Mouse (Mus musculus) heart, postnatal 14 days (tissue): ENCODE data around the gene Gm20388. TPM values are rescaled to one million over a fixed set of nuclear protein-coding genes. Genes with fewer than 3 reads are reported as not detected.
"Not testable (repeated sequence)": the region's sequence is repeated elsewhere in the genome, so short reads cannot be mapped to it uniquely, and the experiment has no call there.

ENCODE experiments used
- DNase-seq, 2 experiments: peaks; one replicate each; pipeline ENCODE4 v3.0.0; 2021 to 2022
- intact Hi-C: fragments of 180-260 bp; cut with DNase I; formaldehyde crosslinking; loops from one replicate; pipeline ENCODE4 v1.15.1; 2025
- total RNA-seq, 2 experiments: library from RNA; stranded (reverse); gene quantifications; 2 replicates each; pipeline ENCODE4 v1.2.3; 2021

The Gm20388 gene
- total RNA-seq, 2 experiments from 2014 or later: 0.24 TPM; not detected in 1

- intact Hi-C loops: no loop called here
- DNase-seq: peak; percentile 77 to 88
Observed at GRCm38 (mm10) chr8:123235520-123236497, 3325.2 kb downstream of the Gm20388 start, which contains the start of gene Spata2l. Gene Spata2l (minus strand): TSS chr8:123236233.

GRCm38 (mm10) chr8:123239398-123239797 lies 3328.8 kb downstream of the Gm20388 start:
- intact Hi-C loops: no loop called here
- no peak for DNase-seq

- intact Hi-C loops: no loop called here
- no peak for DNase-seq
Observed at GRCm38 (mm10) chr8:123242107-123242923, 3331.7 kb downstream of the Gm20388 start.

- intact Hi-C loops: no loop called here
- DNase-seq: no peak
Observed at GRCm38 (mm10) chr8:123243053-123243452, 3332.4 kb downstream of the Gm20388 start.

GRCm38 (mm10) chr8:123244382-123244781 lies 3333.7 kb downstream of the Gm20388 start:
- no peak for DNase-seq

GRCm38 (mm10) chr8:123245543-123245942 lies 3334.9 kb downstream of the Gm20388 start:
- intact Hi-C loops: no loop called here
- DNase-seq: no peak

More at GRCm38 (mm10) chr8:123244382-123244781, 3333.7 kb downstream of the Gm20388 start:
- intact Hi-C loops: no loop called here

GRCm38 (mm10) chr8:123247748-123248147 lies 3337.1 kb downstream of the Gm20388 start:
- no peak for DNase-seq
- intact Hi-C loops: no loop called here

GRCm38 (mm10) chr8:123248596-123248995 lies 3338.0 kb downstream of the Gm20388 start:
- no peak for DNase-seq
- intact Hi-C loops: no loop called here

- intact Hi-C loops: no loop called here
- DNase-seq: no peak
Observed at GRCm38 (mm10) chr8:123250940-123251339, 3340.3 kb downstream of the Gm20388 start.

GRCm38 (mm10) chr8:123252925-123253324 lies 3342.3 kb downstream of the Gm20388 start:
- intact Hi-C loops: no loop called here
- DNase-seq: no peak

- intact Hi-C loops: loop anchor here (1.0 kb wide), 1 partner anchor 29 kb away; the partner anchor contains the start of gene Cdk10
Observed at GRCm38 (mm10) chr8:123253451-123254098, 3342.9 kb downstream of the Gm20388 start.

GRCm38 (mm10) chr8:123254099-123254885 lies 3343.7 kb downstream of the Gm20388 start, which contains the start of the genes Zfp276 and Vps9d1:
Gene Zfp276 (plus strand): TSS chr8:123254195.
Gene Vps9d1 (minus strand): TSS chr8:123254348.
- intact Hi-C loops: loop anchor here (1.0 kb wide), 1 partner anchor 30 kb away; the partner anchor contains the start of gene Cdk10
- peak; percentile 90 to 92 for DNase-seq

More at GRCm38 (mm10) chr8:123253451-123254098, 3342.9 kb downstream of the Gm20388 start:
- no peak for DNase-seq

GRCm38 (mm10) chr8:123255170-123255569 lies 3344.5 kb downstream of the Gm20388 start:
- intact Hi-C loops: no loop called here
- DNase-seq: no peak

GRCm38 (mm10) chr8:123257114-123257513 lies 3346.5 kb downstream of the Gm20388 start:
- intact Hi-C loops: no loop called here
- DNase-seq: no peak

- intact Hi-C loops, DNase-seq: not testable (repeated sequence)
Observed at GRCm38 (mm10) chr8:123257593-123257992, 3347.0 kb downstream of the Gm20388 start.

- intact Hi-C loops: no loop called here
- DNase-seq: no peak
Observed at GRCm38 (mm10) chr8:123267926-123268656, 3357.4 kb downstream of the Gm20388 start.

GRCm38 (mm10) chr8:123271147-123271546 lies 3360.5 kb downstream of the Gm20388 start:
- DNase-seq: no peak
- intact Hi-C loops: no loop called here

GRCm38 (mm10) chr8:123271901-123272300 lies 3361.3 kb downstream of the Gm20388 start:
- no peak for DNase-seq
- intact Hi-C loops: no loop called here

- DNase-seq: no peak
- intact Hi-C loops: no loop called here
Observed at GRCm38 (mm10) chr8:123274447-123274846, 3363.8 kb downstream of the Gm20388 start.
